Mouse (Mus musculus): ENCODE data around the gene Nexn. TPM values are rescaled to one million over a fixed set of nuclear protein-coding genes. Genes with fewer than 3 reads are reported as not detected.

Gene Nexn
- polyA plus RNA-seq, 1 experiment, result 0.38 TPM

DNA sequence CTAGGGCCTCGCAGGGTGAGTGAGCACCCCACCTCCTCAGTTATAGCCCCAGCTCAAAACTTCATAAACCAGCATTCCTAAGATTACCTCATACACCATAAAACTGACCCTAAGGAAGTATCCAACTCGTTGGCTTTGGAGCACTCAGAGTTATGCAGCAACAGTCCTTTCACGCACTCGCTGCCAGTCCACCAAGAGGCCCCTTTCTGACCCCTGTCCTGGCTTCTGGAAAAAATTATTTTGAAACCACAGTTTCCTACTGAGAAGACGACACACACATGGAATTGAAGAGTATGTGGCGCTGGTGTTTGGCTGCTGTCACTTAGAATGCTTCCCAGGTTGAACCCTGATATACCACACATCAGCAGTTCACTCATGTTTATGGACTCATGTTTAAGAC is 25.7 kb upstream of the Nexn start:
- H3K27ac ChIP-seq (ENCODE audit: insufficient read depth, low read depth, low read length), result no peak overlapping the region
- H3K4me1 ChIP-seq (ENCODE audit: control insufficient read depth, insufficient read depth, low read length), result no peaks in the 10 kb centered on the region
- no peaks in the 10 kb centered on the region for H3K27me3 ChIP-seq (replicated peaks; ENCODE audit: control insufficient read depth, insufficient read depth, low read length)
- WGBS, result 78% methylated on average over 6 of the region's 6 CpGs
- no peak for DNase-seq
- TF ChIP-seq CTCF (conservative IDR thresholded peaks at IDR 0.05; ENCODE audit: insufficient read depth, insufficient read length, low read depth, low read length), result no peak
- TF ChIP-seq POLR2A (IDR thresholded peaks at IDR 0.05; ENCODE audit: low read depth, low read length), result no peak
- no peak overlapping the region for H3K4me3 ChIP-seq (ENCODE audit: insufficient read depth, low read depth, low read length)
- no peaks in the 10 kb centered on the region; the same call in 1 of the 2 replicates for H3K36me3 ChIP-seq (ENCODE audit: control insufficient read depth, insufficient read depth, low read length)

DNA sequence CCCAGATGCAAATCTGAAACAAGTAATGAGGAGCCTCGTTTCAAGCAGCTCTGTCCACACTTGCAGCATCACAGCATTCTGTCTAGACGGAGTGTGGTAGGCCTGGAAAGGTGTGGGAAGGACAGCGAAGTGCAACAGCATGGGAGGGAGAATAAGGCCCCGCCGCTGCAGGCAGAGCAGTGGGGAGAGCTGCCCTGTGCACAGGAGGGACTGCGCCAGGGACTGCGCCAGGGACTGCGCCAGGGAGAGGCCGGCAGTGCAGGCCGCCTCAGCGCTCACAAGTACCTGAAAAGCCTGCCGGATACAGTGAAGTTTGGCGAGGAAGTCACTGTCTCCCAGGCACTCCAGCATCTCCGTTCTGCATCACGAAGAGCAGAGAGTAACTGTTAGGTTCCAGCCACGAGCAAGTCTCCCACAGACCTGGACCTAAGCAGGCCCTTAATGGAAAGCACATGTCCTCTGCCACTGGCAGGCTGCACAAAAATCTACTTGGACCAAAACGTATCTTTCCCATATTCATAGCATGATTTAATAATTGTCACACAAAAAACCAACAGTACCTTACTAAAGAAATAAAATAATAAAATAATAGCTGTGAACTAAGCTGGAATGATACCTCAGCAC is 24.1 kb upstream of the Nexn start:
- no peak overlapping the region for H3K4me3 ChIP-seq (ENCODE audit: insufficient read depth, low read depth, low read length)
- DNase-seq, result no peak
- no peaks in the 10 kb centered on the region for H3K4me1 ChIP-seq (ENCODE audit: control insufficient read depth, insufficient read depth, low read length)
- TF ChIP-seq CTCF (conservative IDR thresholded peaks at IDR 0.05; ENCODE audit: insufficient read depth, insufficient read length, low read depth, low read length) (no peak), POLR2A (IDR thresholded peaks at IDR 0.05; ENCODE audit: low read depth, low read length) (no peak)
- no peaks in the 10 kb centered on the region for H3K27me3 ChIP-seq (replicated peaks; ENCODE audit: control insufficient read depth, insufficient read depth, low read length)
- H3K36me3 ChIP-seq (ENCODE audit: control insufficient read depth, insufficient read depth, low read length), result no peaks in the 10 kb centered on the region
- H3K27ac ChIP-seq (ENCODE audit: insufficient read depth, low read depth, low read length), result no peak overlapping the region
- 92% methylated on average over 17 of the region's 17 CpGs for WGBS

DNA sequence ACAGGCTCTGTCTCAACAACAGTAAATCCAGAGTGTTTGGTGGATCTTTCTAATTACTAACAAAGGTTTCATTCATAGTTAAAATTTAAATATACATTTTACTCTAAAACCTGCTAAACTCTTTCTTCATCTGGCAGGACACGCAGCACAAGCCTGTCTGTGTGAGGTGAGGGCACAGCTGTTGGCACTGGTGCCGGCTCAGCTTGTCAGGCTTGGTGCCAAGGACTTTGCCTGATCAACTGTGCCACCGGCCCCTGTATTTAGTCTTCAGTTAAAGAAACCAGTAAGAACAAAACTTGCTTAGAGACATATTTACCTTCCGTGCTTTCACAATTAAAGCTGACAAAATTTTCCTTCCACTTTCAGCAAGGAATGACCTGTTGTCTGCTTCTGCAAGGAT is 22.6 kb upstream of the Nexn start:
- Histone ChIP-seq H3K4me3 (ENCODE audit: insufficient read depth, low read depth, low read length) (no peak overlapping the region), H3K36me3 (ENCODE audit: control insufficient read depth, insufficient read depth, low read length) (no peaks in the 10 kb centered on the region), H3K27ac (ENCODE audit: insufficient read depth, low read depth, low read length) (no peak overlapping the region), H3K27me3 (replicated peaks; ENCODE audit: control insufficient read depth, insufficient read depth, low read length) (no peaks in the 10 kb centered on the region), H3K4me1 (ENCODE audit: control insufficient read depth, insufficient read depth, low read length) (no peaks in the 10 kb centered on the region)
- TF ChIP-seq POLR2A (IDR thresholded peaks at IDR 0.05; ENCODE audit: low read depth, low read length), result no peak
- no peak for TF ChIP-seq CTCF (conservative IDR thresholded peaks at IDR 0.05; ENCODE audit: insufficient read depth, insufficient read length, low read depth, low read length)
- DNase-seq, result peak; percentile 61
- WGBS, result 57% methylated on average over 4 of the region's 4 CpGs

DNA sequence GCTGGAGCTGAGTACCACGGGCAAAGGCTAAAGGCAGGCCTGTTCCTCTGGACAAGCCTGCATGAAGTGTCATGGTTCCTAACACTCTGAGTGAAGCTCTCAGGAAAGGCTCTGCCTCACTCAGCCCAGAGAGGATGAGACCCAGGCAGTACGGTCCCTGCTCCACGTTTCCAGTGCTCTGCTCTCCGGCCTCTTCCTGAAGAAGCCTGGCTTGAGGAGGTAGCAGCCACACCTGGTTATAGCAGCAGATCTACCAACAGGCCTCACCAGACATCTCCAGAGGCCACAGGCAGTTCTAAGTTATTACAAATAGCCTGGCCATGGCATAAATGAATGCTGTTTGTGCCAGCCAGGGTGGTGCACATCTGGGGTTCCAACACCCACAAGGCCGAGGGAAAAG is 22.1 kb upstream of the Nexn start:
- WGBS, result 82% methylated on average over 5 of the region's 5 CpGs
- TF ChIP-seq CTCF (conservative IDR thresholded peaks at IDR 0.05; ENCODE audit: insufficient read depth, insufficient read length, low read depth, low read length) (no peak), POLR2A (IDR thresholded peaks at IDR 0.05; ENCODE audit: low read depth, low read length) (no peak)
- Histone ChIP-seq H3K36me3 (ENCODE audit: control insufficient read depth, insufficient read depth, low read length) (no peaks in the 10 kb centered on the region), H3K27ac (ENCODE audit: insufficient read depth, low read depth, low read length) (no peak overlapping the region), H3K4me3 (ENCODE audit: insufficient read depth, low read depth, low read length) (no peak overlapping the region), H3K27me3 (replicated peaks; ENCODE audit: control insufficient read depth, insufficient read depth, low read length) (no peaks in the 10 kb centered on the region), H3K4me1 (ENCODE audit: control insufficient read depth, insufficient read depth, low read length) (no peaks in the 10 kb centered on the region)
- DNase-seq, result no peak

DNA sequence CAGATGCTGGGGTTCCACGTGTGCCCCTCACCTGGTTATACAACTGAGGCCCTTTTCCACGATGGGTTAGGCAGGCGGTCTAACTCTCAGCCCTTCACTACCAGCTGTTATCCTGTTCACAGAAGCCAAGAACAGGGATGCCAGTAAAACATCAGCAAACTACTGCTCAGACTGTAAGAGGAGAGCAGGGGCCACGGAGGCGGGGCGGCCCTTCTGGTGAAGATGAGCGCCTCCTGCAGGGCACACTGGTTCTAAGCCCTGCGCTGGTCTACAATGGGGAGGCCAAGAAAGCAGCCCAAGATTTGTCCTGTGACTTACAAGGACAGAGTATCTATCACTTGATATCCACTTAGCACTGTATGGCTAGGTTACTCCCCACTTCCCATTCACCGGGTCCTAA is 21.7 kb upstream of the Nexn start:
- 87% methylated on average over 9 of the region's 9 CpGs for WGBS
- DNase-seq, result no peak
- Histone ChIP-seq H3K4me1 (ENCODE audit: control insufficient read depth, insufficient read depth, low read length) (no peaks in the 10 kb centered on the region), H3K27me3 (replicated peaks; ENCODE audit: control insufficient read depth, insufficient read depth, low read length) (no peaks in the 10 kb centered on the region), H3K27ac (ENCODE audit: insufficient read depth, low read depth, low read length) (no peak overlapping the region), H3K36me3 (ENCODE audit: control insufficient read depth, insufficient read depth, low read length) (no peaks in the 10 kb centered on the region), H3K4me3 (ENCODE audit: insufficient read depth, low read depth, low read length) (no peak overlapping the region)
- TF ChIP-seq POLR2A (IDR thresholded peaks at IDR 0.05; ENCODE audit: low read depth, low read length) (no peak), CTCF (conservative IDR thresholded peaks at IDR 0.05; ENCODE audit: insufficient read depth, insufficient read length, low read depth, low read length) (no peak)

DNA sequence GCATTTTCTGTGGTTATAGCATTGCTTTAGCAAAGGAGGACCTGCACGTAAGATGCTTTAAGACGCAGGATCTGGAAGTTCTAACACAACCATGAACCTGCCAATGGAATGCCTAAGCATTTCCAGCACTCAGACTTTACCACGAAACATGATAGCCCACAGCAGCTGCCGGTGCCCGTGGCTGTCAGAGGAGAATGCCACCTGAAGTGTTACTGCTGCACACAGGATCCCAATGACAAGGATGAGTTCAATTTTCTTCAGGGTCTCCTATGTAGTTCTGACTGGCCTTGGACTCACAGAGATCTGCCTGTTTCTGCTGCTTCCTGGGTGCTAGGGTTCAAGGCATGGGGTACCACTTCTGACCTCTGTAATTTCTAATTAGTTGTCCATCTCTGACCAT is 18.6 kb upstream of the Nexn start:
- WGBS, result 83% methylated on average over 5 of the region's 5 CpGs
- Histone ChIP-seq H3K4me3 (ENCODE audit: insufficient read depth, low read depth, low read length) (no peak overlapping the region), H3K4me1 (ENCODE audit: control insufficient read depth, insufficient read depth, low read length) (no peaks in the 10 kb centered on the region), H3K36me3 (ENCODE audit: control insufficient read depth, insufficient read depth, low read length) (no peaks in the 10 kb centered on the region), H3K27me3 (replicated peaks; ENCODE audit: control insufficient read depth, insufficient read depth, low read length) (no peaks in the 10 kb centered on the region), H3K27ac (ENCODE audit: insufficient read depth, low read depth, low read length) (no peak overlapping the region)
- TF ChIP-seq POLR2A (IDR thresholded peaks at IDR 0.05; ENCODE audit: low read depth, low read length) (no peak), CTCF (conservative IDR thresholded peaks at IDR 0.05; ENCODE audit: insufficient read depth, insufficient read length, low read depth, low read length) (no peak)
- no peak for DNase-seq

DNA sequence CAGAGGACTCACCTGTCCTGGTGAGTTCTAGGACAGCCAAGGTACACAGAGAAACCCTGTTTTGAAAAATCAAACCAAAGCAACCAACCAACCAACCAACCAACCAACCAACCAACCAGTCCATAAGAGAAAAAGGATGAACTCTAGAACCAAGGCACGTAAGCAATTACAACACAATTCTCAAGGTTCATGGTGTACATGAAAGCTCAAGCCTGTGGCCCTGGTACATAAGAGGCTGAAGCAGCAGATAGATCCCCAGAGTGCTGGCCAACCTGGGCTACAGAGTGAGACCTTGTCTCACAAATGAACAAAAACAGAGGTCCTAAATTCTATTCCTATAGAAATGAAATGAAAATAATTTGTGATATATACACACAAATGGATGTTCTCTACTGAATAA is 18.2 kb upstream of the Nexn start:
- H3K4me1 ChIP-seq (ENCODE audit: control insufficient read depth, insufficient read depth, low read length), result no peaks in the 10 kb centered on the region
- WGBS, result 94% methylated on average over 1 of the region's 1 CpGs
- TF ChIP-seq POLR2A (IDR thresholded peaks at IDR 0.05; ENCODE audit: low read depth, low read length) (no peak), CTCF (conservative IDR thresholded peaks at IDR 0.05; ENCODE audit: insufficient read depth, insufficient read length, low read depth, low read length) (no peak)

More for the DNA sequence above, 18.2 kb upstream of the Nexn start:
- Histone ChIP-seq H3K36me3 (ENCODE audit: control insufficient read depth, insufficient read depth, low read length) (no peaks in the 10 kb centered on the region), H3K27ac (ENCODE audit: insufficient read depth, low read depth, low read length) (no peak overlapping the region), H3K27me3 (replicated peaks; ENCODE audit: control insufficient read depth, insufficient read depth, low read length) (no peaks in the 10 kb centered on the region), H3K4me3 (ENCODE audit: insufficient read depth, low read depth, low read length) (no peak overlapping the region)
- no peak for DNase-seq

Measured in kidney, adult 2 months (tissue).